Mouse (Mus musculus) E14TG2a.4 (cell line): ENCODE measurements around the gene Nfkbil1.
A peak's percentile ranks its signal among the peaks of the same experiment; 100 is the strongest.

ENCODE experiments used
- H3K27me3 ChIP-seq: 2 replicates; pipeline ENCODE4 v1.6.1; 2014; ENCODE audit warnings: low read length, control low read depth; ENCODE audit not compliant: insufficient read depth
- H3K36me3 ChIP-seq: 2 replicates; pipeline ENCODE4 v1.6.1; 2014; ENCODE audit warnings: low read length, control low read depth; ENCODE audit not compliant: insufficient read depth
- H3K4me1 ChIP-seq: replicated peaks from 2 replicates; pipeline ENCODE4 v1.6.1; 2014; ENCODE audit warnings: low read depth, low read length, control low read depth
- H3K4me3 ChIP-seq: replicated peaks from 2 replicates; pipeline ENCODE4 v1.5.1; 2014; ENCODE audit warnings: mild to moderate bottlenecking, low read length
- H3K9me3 ChIP-seq: 2 replicates; pipeline ENCODE4 v1.6.1; 2014; ENCODE audit warnings: low read length, control low read depth
- CTCF ChIP-seq: conservative IDR thresholded peaks from 2 replicates; pipeline ENCODE4 v1.5.1; 2014; ENCODE audit warnings: low read length
- NANOG ChIP-seq: IDR thresholded peaks from 2 replicates; pipeline ENCODE4 v1.6.1; 2014; ENCODE audit warnings: borderline replicate concordance, low read length, mixed read lengths
- POU5F1 ChIP-seq: IDR thresholded peaks from 2 replicates; pipeline ENCODE4 v1.6.1; 2014; ENCODE audit warnings: low read length, borderline replicate concordance

Gene Nfkbil1

DNA sequence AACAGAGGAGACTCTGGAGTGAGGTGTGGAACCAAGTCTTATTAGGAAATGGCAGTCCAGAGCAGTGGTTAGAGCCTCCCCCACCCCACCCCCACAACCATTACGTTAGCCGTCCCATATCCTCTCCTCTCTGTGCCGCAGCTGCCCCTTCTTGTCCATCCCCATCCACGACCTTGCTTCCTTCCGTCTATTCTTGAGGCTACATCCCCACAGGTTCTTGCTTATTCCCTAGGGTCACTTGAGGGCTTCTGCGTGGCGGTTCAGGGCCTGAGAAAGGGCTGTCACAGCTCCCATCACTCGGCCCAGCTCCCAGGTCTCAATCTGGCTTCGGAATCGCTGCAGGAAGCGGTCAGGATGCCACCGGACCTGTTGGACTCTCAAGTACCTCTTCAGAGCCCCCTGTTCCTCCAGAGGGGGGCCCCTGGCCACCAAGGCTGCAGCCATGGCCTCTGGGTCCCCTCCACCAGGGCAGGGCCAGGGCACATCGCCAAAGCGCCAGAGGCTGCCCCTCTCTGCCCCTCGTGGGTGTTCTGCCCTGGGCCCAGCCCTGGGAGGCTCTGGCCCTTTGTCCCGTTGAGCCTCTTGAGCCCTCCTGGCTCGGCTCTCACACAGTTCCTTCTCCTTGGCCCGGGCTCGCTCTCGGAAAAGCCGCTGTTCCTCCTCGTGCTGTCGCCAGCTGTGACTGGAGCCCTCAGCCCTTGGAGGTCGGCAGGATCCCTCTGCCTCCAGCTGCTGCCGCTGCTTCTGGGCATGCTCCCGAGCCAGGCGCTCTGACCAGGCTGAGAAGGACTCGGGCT, 15.2 kb downstream of the Nfkbil1 start, which contains the start of gene Gm16181:
Gm16181 (plus strand) TSS at position 679 of the 797 bp plus-strand sequence.
- H3K9me3 ChIP-seq = no peaks in the 10 kb centered on the region
- TF ChIP-seq CTCF = no peak
- no peak for TF ChIP-seq NANOG
- no peak for TF ChIP-seq POU5F1
- H3K4me1 ChIP-seq = peaks cover 40% of the 10 kb centered on the region
- peak within 1 kb of the TSS; percentile 65 for H3K4me3 ChIP-seq
- H3K27me3 ChIP-seq = peaks cover 40% of the 10 kb centered on the region
- peaks cover 32% of the 10 kb centered on the region for H3K36me3 ChIP-seq

DNA sequence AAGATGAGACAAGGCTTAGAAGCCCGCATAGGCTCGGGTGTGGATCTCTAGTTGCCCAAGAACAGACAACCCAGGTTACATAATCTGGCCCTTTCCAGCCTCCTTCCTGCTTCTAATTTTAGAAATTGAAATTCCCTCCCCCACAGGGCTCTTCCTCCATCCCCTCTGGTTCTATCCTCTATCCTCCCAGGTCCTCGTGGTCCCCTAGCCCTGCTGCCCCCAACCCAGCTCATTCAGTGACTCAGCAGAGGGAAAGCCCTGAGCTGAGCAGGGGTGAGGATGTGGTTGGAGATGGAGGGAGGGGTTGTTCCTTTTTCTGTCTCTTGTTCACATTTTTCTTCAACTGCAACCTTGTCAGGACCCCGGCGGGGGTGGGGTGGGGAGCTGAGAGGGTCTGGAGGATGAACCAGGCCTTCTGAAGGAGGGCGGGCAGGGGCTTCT, 16.0 kb downstream of the Nfkbil1 start:
- TF ChIP-seq POU5F1 (no peak), CTCF (no peak), NANOG (no peak)
- Histone ChIP-seq H3K9me3 (no peaks in the 10 kb centered on the region), H3K4me1 (peaks cover 40% of the 10 kb centered on the region), H3K4me3 (no peak overlapping the region), H3K27me3 (peaks cover 47% of the 10 kb centered on the region), H3K36me3 (peaks cover 27% of the 10 kb centered on the region)

DNA sequence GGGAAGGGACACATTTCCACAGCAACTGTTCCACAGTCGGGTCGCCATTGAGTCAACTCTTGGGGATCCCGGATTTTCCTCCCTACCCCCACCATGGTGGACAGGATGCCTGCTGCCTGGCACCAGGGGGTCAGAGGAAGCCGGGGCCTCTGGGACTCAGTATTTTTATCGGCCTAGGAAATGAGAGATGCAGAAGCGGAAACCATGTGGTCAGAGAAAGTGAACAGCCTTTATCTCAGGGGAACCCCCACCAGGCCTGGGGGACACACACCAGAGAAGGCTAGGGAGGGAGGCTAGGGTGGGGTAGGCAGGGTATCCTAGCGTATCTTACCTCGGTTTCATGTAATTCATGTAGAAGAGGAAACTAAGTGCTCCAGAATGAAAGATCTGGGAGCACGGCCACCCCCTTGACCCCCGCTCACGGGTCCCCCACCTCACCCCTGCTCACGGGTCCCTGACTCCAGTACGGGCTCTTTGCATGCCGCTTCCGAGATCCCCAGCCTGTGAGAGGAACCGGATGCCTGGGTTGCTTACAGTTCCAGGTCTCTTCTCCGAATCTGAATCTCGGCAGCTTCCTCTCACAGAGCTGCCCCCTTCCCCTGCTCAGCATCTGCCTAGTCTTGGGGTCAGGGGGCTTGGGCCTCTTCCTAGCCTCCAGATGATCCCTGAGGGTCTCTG, 16.9 kb downstream of the Nfkbil1 start:
- peaks cover 40% of the 10 kb centered on the region for H3K4me1 ChIP-seq
- no peaks in the 10 kb centered on the region for H3K9me3 ChIP-seq
- TF ChIP-seq CTCF (no peak), POU5F1 (no peak), NANOG (no peak)
- H3K36me3 ChIP-seq = peaks cover 25% of the 10 kb centered on the region
- no peak overlapping the region for H3K4me3 ChIP-seq
- peaks cover 57% of the 10 kb centered on the region for H3K27me3 ChIP-seq

DNA sequence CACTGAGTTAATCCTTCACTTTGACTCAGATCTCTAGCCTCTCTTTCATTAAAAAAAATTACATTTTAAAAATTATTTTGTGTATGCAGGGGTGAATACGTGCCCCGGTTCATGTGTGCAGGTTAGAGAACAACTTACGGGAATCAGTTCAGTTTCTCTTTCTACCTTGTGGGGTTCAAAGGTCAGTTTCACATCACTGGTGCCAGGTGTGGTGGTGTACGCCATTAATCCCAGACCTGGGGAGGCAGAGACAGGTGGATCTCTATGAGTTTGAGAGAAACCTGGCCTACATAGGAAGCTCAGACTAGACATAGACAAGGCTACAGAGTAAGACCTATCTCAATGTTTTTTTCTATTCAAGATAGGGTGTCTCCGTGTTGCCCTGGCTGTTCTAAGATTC, 22.5 kb downstream of the Nfkbil1 start:
- no peak for TF ChIP-seq CTCF
- no peak for TF ChIP-seq POU5F1
- no peak for TF ChIP-seq NANOG
- no peaks in the 10 kb centered on the region for H3K36me3 ChIP-seq
- peaks cover 88% of the 10 kb centered on the region for H3K27me3 ChIP-seq
- H3K4me1 ChIP-seq = no peaks in the 10 kb centered on the region; the same call in 1 of the 2 replicates
- H3K4me3 ChIP-seq = no peak overlapping the region
- H3K9me3 ChIP-seq = no peaks in the 10 kb centered on the region

DNA sequence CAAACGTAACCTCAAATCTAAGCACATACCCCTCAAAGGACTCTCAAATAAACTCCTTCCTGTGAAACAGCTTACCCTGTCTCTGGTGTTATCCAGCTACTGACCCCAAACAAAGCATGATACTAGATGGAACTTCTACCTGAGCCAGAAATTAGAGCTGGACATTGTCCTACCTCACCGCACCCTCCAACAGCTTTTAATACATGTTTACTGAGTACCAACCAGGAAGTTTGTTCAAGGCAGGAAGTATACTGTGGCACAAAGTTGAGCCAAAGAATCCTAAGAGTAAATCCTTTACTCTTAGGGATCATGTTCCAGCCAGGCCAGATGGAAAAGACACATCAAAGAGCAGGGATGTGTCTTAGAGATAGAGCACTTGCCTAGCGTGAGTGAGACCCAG, 25.0 kb downstream of the Nfkbil1 start:
- Histone ChIP-seq H3K9me3 (no peaks in the 10 kb centered on the region), H3K4me1 (no peaks in the 10 kb centered on the region; the same call in 1 of the 2 replicates), H3K36me3 (no peaks in the 10 kb centered on the region), H3K27me3 (peaks cover 90% of the 10 kb centered on the region), H3K4me3 (no peak overlapping the region)
- TF ChIP-seq POU5F1 (no peak), NANOG (no peak), CTCF (no peak)

DNA sequence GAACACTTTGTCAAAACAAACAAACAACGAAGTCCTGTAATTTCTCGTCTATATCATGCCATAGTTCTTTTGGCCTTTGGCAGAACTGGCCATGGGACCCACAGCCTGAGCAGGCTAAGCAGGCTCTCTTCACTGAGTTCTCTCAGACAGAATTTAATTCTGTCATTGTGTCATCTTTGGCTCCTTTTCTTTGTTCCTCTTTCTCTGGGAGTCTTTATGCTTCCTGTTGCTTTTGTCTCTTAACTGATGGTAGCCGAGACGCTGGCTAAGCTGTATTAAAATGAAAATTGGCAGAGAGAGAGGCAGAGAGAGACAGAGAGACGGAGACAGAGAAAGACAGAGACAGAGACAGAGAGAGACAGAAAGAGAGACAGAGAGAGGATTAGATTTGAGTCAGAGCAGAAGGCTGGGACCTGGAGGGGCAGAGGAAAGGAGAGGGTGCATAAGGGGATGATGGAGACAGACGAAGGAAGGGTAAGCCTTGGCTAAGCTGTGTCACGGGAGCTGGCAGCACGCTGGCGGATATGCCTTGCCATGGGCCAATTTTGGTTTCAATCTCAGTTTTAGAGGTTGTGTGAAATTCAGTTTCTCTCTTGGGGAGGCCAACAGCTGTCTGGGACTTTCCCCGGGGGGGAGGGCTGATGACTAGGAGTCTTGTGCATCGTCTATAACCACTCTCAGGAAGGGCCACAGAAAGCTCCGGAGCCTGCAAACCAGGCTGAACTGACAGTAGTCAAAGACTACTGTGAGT, 25.6 kb downstream of the Nfkbil1 start:
- Histone ChIP-seq H3K4me1 (peaks cover 6% of the 10 kb centered on the region; the same call in 1 of the 2 replicates), H3K27me3 (peaks cover 89% of the 10 kb centered on the region), H3K4me3 (no peak overlapping the region), H3K36me3 (no peaks in the 10 kb centered on the region), H3K9me3 (no peaks in the 10 kb centered on the region)
- TF ChIP-seq POU5F1 = no peak
- no peak for TF ChIP-seq CTCF
- no peak for TF ChIP-seq NANOG

DNA sequence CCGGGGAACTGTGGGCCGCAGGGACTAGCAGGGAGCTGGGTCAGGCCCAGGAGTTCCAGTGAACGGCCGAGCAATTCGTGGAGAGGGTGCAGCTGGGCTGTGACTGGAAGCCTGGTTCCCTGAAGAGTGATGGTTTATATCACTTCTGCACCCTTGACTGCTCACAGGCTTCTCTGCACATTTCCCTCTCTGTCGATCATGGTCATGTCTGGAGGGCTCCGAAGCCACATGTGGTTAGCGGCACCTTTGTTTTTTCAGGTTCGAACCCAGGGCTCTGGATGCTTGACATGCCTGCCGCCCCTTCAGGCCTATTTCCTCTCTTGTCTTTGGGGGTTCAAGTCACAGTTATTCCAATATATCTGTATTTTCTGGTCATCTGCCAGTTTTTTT, 30.2 kb downstream of the Nfkbil1 start:
- no peaks in the 10 kb centered on the region for H3K36me3 ChIP-seq
- TF ChIP-seq CTCF = no peak
- H3K4me3 ChIP-seq = peak overlapping the region; percentile 62
- H3K9me3 ChIP-seq = no peaks in the 10 kb centered on the region
- H3K27me3 ChIP-seq = peaks cover 94% of the 10 kb centered on the region
- H3K4me1 ChIP-seq = peaks cover 17% of the 10 kb centered on the region; the same call in 1 of the 2 replicates

DNA sequence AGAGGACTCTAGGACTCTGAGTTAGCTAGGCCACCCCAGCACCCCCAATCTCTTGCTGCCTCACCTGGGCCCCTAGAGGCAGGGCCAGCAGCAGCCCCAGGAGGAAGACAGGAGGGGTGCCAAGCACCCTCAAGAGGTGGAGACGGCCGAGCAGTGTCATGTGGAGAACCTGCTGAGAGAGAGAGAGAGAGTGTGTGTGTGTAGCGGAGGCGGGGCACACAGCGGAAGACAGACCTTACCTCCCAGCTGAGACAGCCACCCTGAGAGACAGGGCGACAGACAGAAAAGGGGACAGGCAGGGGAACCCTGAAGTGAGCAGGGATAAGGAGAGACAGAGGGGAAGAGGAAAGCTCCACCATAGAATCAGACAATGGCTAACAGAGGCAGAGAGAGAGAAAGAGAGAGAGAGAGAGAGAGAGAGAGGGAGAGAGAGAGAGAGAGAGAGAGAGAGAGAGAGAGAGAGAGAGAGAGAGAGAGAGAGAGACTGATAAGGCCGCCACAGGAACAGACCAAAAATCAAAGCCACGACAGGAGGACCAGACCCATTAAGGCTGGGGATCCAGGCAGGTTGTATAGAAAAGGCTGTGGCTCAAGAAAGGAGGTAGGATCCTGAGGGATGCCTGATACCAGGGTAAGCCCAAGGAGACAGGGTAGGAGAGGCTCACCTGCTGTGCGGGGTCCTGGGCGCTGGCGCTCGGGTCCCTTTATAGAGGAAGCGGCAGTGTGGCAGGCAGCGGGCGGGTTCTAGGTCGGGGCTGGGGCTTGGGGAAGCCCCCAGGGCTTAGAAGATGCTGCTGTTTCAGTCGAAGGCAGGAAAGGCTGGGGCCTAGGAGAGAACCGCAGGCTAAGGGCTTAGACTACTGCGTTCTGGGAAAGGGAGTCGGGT, 30.9 kb downstream of the Nfkbil1 start, which contains the start of gene Lta:
Lta (minus strand) TSS at position 858 of the 886 bp plus-strand sequence.
- Histone ChIP-seq H3K36me3 (no peaks in the 10 kb centered on the region), H3K9me3 (no peaks in the 10 kb centered on the region), H3K27me3 (peaks cover 94% of the 10 kb centered on the region), H3K4me3 (peak within 1 kb of the TSS; percentile 62), H3K4me1 (peaks cover 17% of the 10 kb centered on the region; the same call in 1 of the 2 replicates)
- TF ChIP-seq NANOG (no peak), CTCF (no peak), POU5F1 (no peak)
